Mouse (Mus musculus): Measurements from ENCODE around the gene Ihh.

- TF ChIP-seq GATA1 (IDR thresholded peaks at IDR 0.05; ENCODE audit: borderline replicate concordance, low read length) = no peak
- TF ChIP-seq CTCF (IDR thresholded peaks at IDR 0.05; ENCODE audit: low read depth, low read length) = no peak
- TF ChIP-seq GATA2 (IDR thresholded peaks at IDR 0.05; ENCODE audit: borderline replicate concordance, low read depth, low read length) = no peak
Observed at GRCm38 (mm10) chr1:74960059-74960458, 8.6 kb upstream of the Ihh start.
